24 mouse cellular contexts compared by ENCODE assay signal in genomic region chr9:67178203-67178602, GRCm38 (mm10).
DNase-seq lines count a peak whose midpoint lies in the region; ATAC-seq and TF ChIP-seq lines count a peak whose summit lies in the region.
"Had no signal": no experiment of that assay in that cellular context is flagged by ENCODE, and none has a peak within 500 bp of the region (broad histone marks: within the 10 kb centered on the region; RNA-seq: fewer than 3 reads in every experiment).

No protein-coding gene starts in this region.

- H3K27ac ChIP-seq in liver, embryonic 12.5 days = peak overlapping the region; percentile 41; the same call in 1 of the 2 replicates
- H3K27ac ChIP-seq in liver, postnatal 0 days (ENCODE audit: low read depth) = no peak overlapping the region
- H3K27ac ChIP-seq in intestine, embryonic 15.5 days = peak overlapping the region; percentile 57
- no peak overlapping the region for H3K27ac ChIP-seq in midbrain, embryonic 16.5 days (ENCODE audit: low read length)
- H3K27ac ChIP-seq: hindbrain, embryonic 13.5 days; liver, embryonic 14.5 days; midbrain, embryonic 15.5 days had no signal

- WGBS in liver, embryonic 12.5 days (ENCODE audit: insufficient replicate concordance) = 62% methylated on average over 5 of the region's 5 CpGs
- WGBS in liver, postnatal 0 days (ENCODE audit: insufficient replicate concordance) = 77% methylated on average over 5 of the region's 5 CpGs
- 48% methylated on average over 5 of the region's 5 CpGs for WGBS in intestine, embryonic 15.5 days
- WGBS in midbrain, embryonic 16.5 days = 91% methylated on average over 5 of the region's 5 CpGs

- peak; percentile 45 for DNase-seq in heart, adult 11 months
- DNase-seq in heart, adult 9 months (ENCODE audit: low spot score in 2 of 2) = no peak
- DNase-seq in liver, postnatal 0 days = no peak
- no peak for DNase-seq in thymus, adult 18-20 months
- DNase-seq: adrenal gland, postnatal 10 days; B cell, adult 2 months; cerebellum, adult 11 months; cerebellum, postnatal 25 days; forebrain, postnatal 0 days; gastrocnemius, postnatal 14 days; kidney, adult 18-20 months; kidney, postnatal 25 days; layer of hippocampus, adult 9-11 months; retina, postnatal 1 day; right cerebral cortex, postnatal 4 days; thymus, adult 2 months had no signal

- H3K9me3 ChIP-seq in liver, embryonic 12.5 days (replicated peaks) = peaks cover 4% of the 10 kb centered on the region; the same call in 1 of the 2 replicates
- no peaks in the 10 kb centered on the region for H3K9me3 ChIP-seq in liver, postnatal 0 days (ENCODE audit: low read length)
- H3K9me3 ChIP-seq in intestine, embryonic 15.5 days = no peaks in the 10 kb centered on the region
- no peaks in the 10 kb centered on the region for H3K9me3 ChIP-seq in midbrain, embryonic 16.5 days (replicated peaks; ENCODE audit: control insufficient read depth, low read length, poor library complexity, severe bottlenecking)
- H3K9me3 ChIP-seq: hindbrain, embryonic 13.5 days; midbrain, embryonic 15.5 days had no signal

- H3K27me3 ChIP-seq in liver, embryonic 12.5 days (replicated peaks) = no peaks in the 10 kb centered on the region; the same call in 1 of the 2 replicates
- H3K27me3 ChIP-seq in liver, postnatal 0 days (ENCODE audit: insufficient read depth, low read length) = no peaks in the 10 kb centered on the region
- H3K27me3 ChIP-seq in intestine, embryonic 15.5 days (replicated peaks) = no peaks in the 10 kb centered on the region
- H3K27me3 ChIP-seq in midbrain, embryonic 16.5 days (ENCODE audit: control insufficient read depth, insufficient read depth, low read depth, low read length) = no peaks in the 10 kb centered on the region
- H3K27me3 ChIP-seq: hindbrain, embryonic 13.5 days; midbrain, embryonic 15.5 days had no signal

- H3K4me2 ChIP-seq in liver, embryonic 12.5 days = no peak overlapping the region
- H3K4me2 ChIP-seq in liver, postnatal 0 days (ENCODE audit: low read depth, low read length) = no peak overlapping the region
- H3K4me2 ChIP-seq in intestine, embryonic 15.5 days (replicated peaks) = no peak overlapping the region
- H3K4me2 ChIP-seq in midbrain, embryonic 16.5 days (ENCODE audit: low read length) = no peak overlapping the region
- H3K4me2 ChIP-seq: hindbrain, embryonic 13.5 days; midbrain, embryonic 15.5 days had no signal

- ATAC-seq in liver, embryonic 12.5 days = no peak
- ATAC-seq in liver, postnatal 0 days = no peak
- no peak for ATAC-seq in intestine, embryonic 15.5 days
- ATAC-seq in midbrain, embryonic 16.5 days = no peak
- ATAC-seq: forebrain, postnatal 0 days; lung, postnatal 0 days; midbrain, embryonic 15.5 days had no signal

- TF ChIP-seq EP300 in liver, postnatal 0 days (IDR thresholded peaks at IDR 0.05; ENCODE audit: low read depth) = no peak

- H3K9ac ChIP-seq in liver, embryonic 12.5 days = no peak overlapping the region
- H3K9ac ChIP-seq in liver, postnatal 0 days (replicated peaks) = no peak overlapping the region
- no peak overlapping the region for H3K9ac ChIP-seq in intestine, embryonic 15.5 days
- H3K9ac ChIP-seq in midbrain, embryonic 16.5 days (ENCODE audit: low read depth, low read length) = no peak overlapping the region
- H3K9ac ChIP-seq: forebrain, postnatal 0 days; hindbrain, embryonic 13.5 days; liver, embryonic 14.5 days; midbrain, embryonic 15.5 days had no signal

- H3K4me3 ChIP-seq in liver, embryonic 12.5 days = no peak overlapping the region
- H3K4me3 ChIP-seq in liver, postnatal 0 days (ENCODE audit: low read depth, low read length) = no peak overlapping the region
- no peak overlapping the region for H3K4me3 ChIP-seq in intestine, embryonic 15.5 days (replicated peaks)
- H3K4me3 ChIP-seq in midbrain, embryonic 16.5 days (ENCODE audit: low read depth, low read length) = no peak overlapping the region
- H3K4me3 ChIP-seq: erythroblast, embryonic 14.5 days; hindbrain, embryonic 13.5 days; midbrain, embryonic 15.5 days had no signal

- H3K4me1 ChIP-seq in liver, embryonic 12.5 days = no peaks in the 10 kb centered on the region; the same call in 1 of the 2 replicates
- H3K4me1 ChIP-seq in liver, postnatal 0 days (ENCODE audit: insufficient read depth) = no peaks in the 10 kb centered on the region
- H3K4me1 ChIP-seq in intestine, embryonic 15.5 days (replicated peaks) = peaks cover 11% of the 10 kb centered on the region
- no peaks in the 10 kb centered on the region for H3K4me1 ChIP-seq in midbrain, embryonic 16.5 days (ENCODE audit: control insufficient read depth, insufficient read depth, low read length)
- H3K4me1 ChIP-seq: hindbrain, embryonic 13.5 days; midbrain, embryonic 15.5 days had no signal

- no peak for TF ChIP-seq CTCF in liver, postnatal 0 days (IDR thresholded peaks at IDR 0.05; ENCODE audit: low read depth)

- H3K36me3 ChIP-seq in liver, embryonic 12.5 days = no peaks in the 10 kb centered on the region
- no peaks in the 10 kb centered on the region for H3K36me3 ChIP-seq in liver, postnatal 0 days (replicated peaks; ENCODE audit: insufficient read depth, low read length)
- no peaks in the 10 kb centered on the region for H3K36me3 ChIP-seq in intestine, embryonic 15.5 days
- H3K36me3 ChIP-seq in midbrain, embryonic 16.5 days (ENCODE audit: control insufficient read depth, insufficient read depth, low read length) = no peaks in the 10 kb centered on the region
- H3K36me3 ChIP-seq: hindbrain, embryonic 13.5 days; midbrain, embryonic 15.5 days had no signal

Comparison
In these comparisons a context has a peak if more than half of its experiments do, and no peak if none do; other contexts are left out.
1. H3K27ac ChIP-seq: peak in liver, embryonic 12.5 days (single experiment) and intestine, embryonic 15.5 days (single experiment); none in liver, postnatal 0 days (single experiment) and midbrain, embryonic 16.5 days (single experiment).